Mouse (Mus musculus): ENCODE measurements around the gene Traip.

DNA sequence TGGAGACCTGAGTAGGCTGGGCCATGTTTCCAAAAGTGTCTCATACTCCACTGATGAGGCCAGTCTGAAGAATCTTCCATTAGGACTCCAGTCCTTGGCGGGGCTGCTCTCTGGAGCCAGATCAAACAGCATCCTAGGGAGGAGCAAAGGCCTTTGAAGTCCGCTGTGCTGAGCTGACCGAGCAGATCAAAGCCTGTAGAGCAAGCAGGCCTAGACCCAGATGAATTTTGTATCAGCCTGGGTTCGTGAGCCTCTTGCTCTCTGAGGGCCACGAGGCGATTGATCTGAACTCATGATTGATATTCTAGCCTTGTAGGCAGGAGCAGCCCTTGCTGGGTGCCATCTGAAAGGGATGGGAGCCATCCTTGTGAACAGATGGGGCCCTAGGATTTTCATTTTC lies 10.0 kb downstream of the Traip start:
- TF ChIP-seq CTCF (IDR thresholded peaks at IDR 0.05; ENCODE audit: low read depth) = no peak
- no peak for TF ChIP-seq EP300 (optimal IDR thresholded peaks at IDR 0.05)

Measured in stomach, postnatal 0 days (tissue).